Mouse (Mus musculus) CH12.LX (cell line): ENCODE data around the gene Bysl. TPM values are rescaled to one million over a fixed set of nuclear protein-coding genes. Genes with fewer than 3 reads are reported as not detected.

ENCODE experiments used
- DNase-seq: peaks from one replicate; pipeline ENCODE4 v3.0.0-alpha.2; 2013; ENCODE audit errors: extremely low read depth
- H3K27ac ChIP-seq: 2 replicates; pipeline ENCODE4 v1.5.1; 2012; ENCODE audit warnings: low read depth, mild to moderate bottlenecking, control low read depth, moderate library complexity; ENCODE audit not compliant: insufficient read depth
- H3K27me3 ChIP-seq: replicated peaks from 2 replicates; pipeline ENCODE3; 2012; ENCODE audit warnings: inconsistent platforms
- H3K36me3 ChIP-seq, 2 experiments: replicated peaks in 1 of 2; 2 replicates each; pipeline versions ENCODE3 to v1.6.1; 2012; ENCODE audit warnings: inconsistent platforms in 1 of 2, low read length in 1 of 2, mild to moderate bottlenecking in 1 of 2, mixed read lengths in 1 of 2, moderate library complexity in 1 of 2; ENCODE audit not compliant: control insufficient read depth in 1 of 2, insufficient read depth in 1 of 2
- H3K4me1 ChIP-seq, 2 experiments: 2 replicates each; pipeline ENCODE4 v1.6.1; 2012; ENCODE audit warnings: inconsistent platforms in 1 of 2, moderate library complexity in 1 of 2; ENCODE audit not compliant: insufficient read depth in 2 of 2, control insufficient read depth in 1 of 2
- H3K4me2 ChIP-seq: 2 replicates; pipeline ENCODE4 v1.6.1; 2012; ENCODE audit warnings: low read depth, mild to moderate bottlenecking, control low read depth; ENCODE audit not compliant: poor library complexity, insufficient read depth, severe bottlenecking
- H3K4me3 ChIP-seq, 3 experiments: fragments of 150-350 bp in 1 of 3; sonication (generic) in 1 of 3; replicated peaks in 1 of 3; 2 replicates each; pipeline versions ENCODE3 to v1.5.1; 2011 to 2012; ENCODE audit warnings: low read depth in 2 of 3, low read length in 2 of 3, mild to moderate bottlenecking in 2 of 3, moderate library complexity in 2 of 3, control low read depth in 1 of 3, improper control_type of control experiment in 1 of 3, inconsistent platforms in 1 of 3, mixed read lengths in 1 of 3; ENCODE audit not compliant: poor library complexity in 1 of 3
- H3K79me2 ChIP-seq: replicated peaks from 2 replicates; pipeline ENCODE4 v1.6.1; 2012; ENCODE audit warnings: mild to moderate bottlenecking, moderate library complexity; ENCODE audit not compliant: control insufficient read depth, poor library complexity, insufficient read depth, severe bottlenecking; ENCODE audit errors: extremely low read depth
- H3K9ac ChIP-seq: 2 replicates; pipeline ENCODE4 v1.6.1; 2012; ENCODE audit warnings: low read depth, mild to moderate bottlenecking, control low read depth, moderate library complexity; ENCODE audit not compliant: insufficient read depth
- H3K9me3 ChIP-seq: replicated peaks from 2 replicates; pipeline ENCODE3; 2012; ENCODE audit warnings: low read length, inconsistent platforms, mixed read lengths
- CTCF ChIP-seq, 2 experiments: IDR thresholded peaks in 1 of 2; conservative IDR thresholded peaks in 1 of 2; 2 replicates each; pipeline ENCODE4 v1.5.1; 2011 to 2012; ENCODE audit warnings: low read depth in 2 of 2, low read length in 2 of 2, improper control_type of control experiment in 1 of 2, inconsistent platforms in 1 of 2, mild to moderate bottlenecking in 1 of 2, moderate library complexity in 1 of 2
- E2F4 ChIP-seq: IDR thresholded peaks from 2 replicates; pipeline ENCODE4 v1.6.1; 2011; ENCODE audit warnings: low read depth, low read length, improper control_type of control experiment; ENCODE audit not compliant: insufficient replicate concordance
- EP300 ChIP-seq: IDR thresholded peaks from 2 replicates; pipeline ENCODE4 v1.6.1; 2011; ENCODE audit warnings: low read length, improper control_type of control experiment
- ETS1 ChIP-seq: conservative IDR thresholded peaks from 2 replicates; pipeline ENCODE4 v1.6.1; 2012; ENCODE audit warnings: low read depth, mild to moderate bottlenecking, inconsistent platforms, low read length, improper control_type of control experiment, moderate library complexity
- GABPA ChIP-seq: IDR thresholded peaks from 2 replicates; pipeline ENCODE4 v1.6.1; 2012; ENCODE audit warnings: low read depth, low read length, improper control_type of control experiment, inconsistent platforms; ENCODE audit not compliant: insufficient replicate concordance
- HCFC1 ChIP-seq: IDR thresholded peaks from 2 replicates; pipeline ENCODE4 v1.6.1; 2012; ENCODE audit warnings: low read depth, mild to moderate bottlenecking, inconsistent platforms, low read length, improper control_type of control experiment
- MAX ChIP-seq: IDR thresholded peaks from 2 replicates; pipeline ENCODE4 v1.6.1; 2011; ENCODE audit warnings: low read length, improper control_type of control experiment
- MAZ ChIP-seq: IDR thresholded peaks from 2 replicates; pipeline ENCODE4 v1.6.1; 2012; ENCODE audit warnings: low read depth, mild to moderate bottlenecking, inconsistent platforms, low read length, improper control_type of control experiment, moderate library complexity
- MEF2A ChIP-seq: IDR thresholded peaks from 2 replicates; pipeline ENCODE4 v1.6.1; 2014; ENCODE audit warnings: low read depth, mild to moderate bottlenecking, inconsistent platforms, low read length, improper control_type of control experiment, borderline replicate concordance
- NELFE ChIP-seq: IDR thresholded peaks from 2 replicates; pipeline ENCODE4 v1.6.1; 2011; ENCODE audit warnings: low read depth, low read length, improper control_type of control experiment
- NRF1 ChIP-seq: IDR thresholded peaks from 2 replicates; pipeline ENCODE4 v1.6.1; 2014; ENCODE audit warnings: low read depth, mild to moderate bottlenecking, inconsistent platforms, low read length, improper control_type of control experiment, moderate library complexity
- PAX5 ChIP-seq: IDR thresholded peaks from 2 replicates; pipeline ENCODE4 v1.6.1; 2012; ENCODE audit warnings: low read length, inconsistent platforms, mixed read lengths
- RAD21 ChIP-seq: IDR thresholded peaks from 2 replicates; pipeline ENCODE4 v1.6.1; 2011; ENCODE audit warnings: low read depth, mild to moderate bottlenecking, low read length, improper control_type of control experiment, moderate library complexity
- RCOR1 ChIP-seq: conservative IDR thresholded peaks from 2 replicates; pipeline ENCODE4 v1.6.1; 2012; ENCODE audit warnings: low read depth, mild to moderate bottlenecking, inconsistent platforms, low read length, improper control_type of control experiment
- SMC3 ChIP-seq: IDR thresholded peaks from 2 replicates; pipeline ENCODE4 v1.6.1; 2011; ENCODE audit warnings: low read depth, low read length, improper control_type of control experiment
- TCF12 ChIP-seq: IDR thresholded peaks from 2 replicates; pipeline ENCODE4 v1.6.1; 2014; ENCODE audit warnings: low read depth, mild to moderate bottlenecking, inconsistent platforms, low read length, improper control_type of control experiment
- UBTF ChIP-seq: IDR thresholded peaks from 2 replicates; pipeline ENCODE4 v1.6.1; 2012; ENCODE audit warnings: low read depth, mild to moderate bottlenecking, inconsistent platforms, low read length, improper control_type of control experiment, moderate library complexity
- USF1 ChIP-seq: IDR thresholded peaks from 2 replicates; pipeline ENCODE4 v1.6.1; 2014; ENCODE audit warnings: low read depth, mild to moderate bottlenecking, inconsistent platforms, low read length, improper control_type of control experiment
- ZC3H11A ChIP-seq: IDR thresholded peaks from 2 replicates; pipeline ENCODE4 v1.6.1; 2012; ENCODE audit warnings: low read depth, mild to moderate bottlenecking, inconsistent platforms, low read length, improper control_type of control experiment
- ZKSCAN1 ChIP-seq: IDR thresholded peaks from 2 replicates; pipeline ENCODE4 v1.6.1; 2012; ENCODE audit warnings: low read depth, inconsistent platforms, low read length, improper control_type of control experiment, borderline replicate concordance
- dilution Hi-C: fragments of 300-500 bp; cut with MboI; formaldehyde crosslinking; loops from 2 replicates; pipeline ENCODE4 v1.14.3; 2020; ENCODE audit warnings: low sequenced_read_pairs; ENCODE audit not compliant: extremely low pct_unique_long_range_greater_than_20kb, extremely low pct_ligation_motif_present
- in situ Hi-C: fragments of 300-500 bp; cut with MboI; formaldehyde crosslinking; loops from 3 replicates; pipeline ENCODE4 v1.14.3; 2019; ENCODE audit warnings: low sequenced_read_pairs, low pct_ligation_motif_present, low pct_unique_long_range_greater_than_20kb, mixed read lengths
- polyA plus RNA-seq: library from polyadenylated mRNA; unstranded; fragments of >175 nt; gene quantifications from 2 replicates; pipeline ENCODE4 v1.2.1, GENCODE M21; 2012; ENCODE audit warnings: low read depth; ENCODE audit not compliant: insufficient read length
- total RNA-seq, 2 experiments: library from RNA; depleted of rRNA; stranded (reverse); fragments of 300-350 nt in 1 of 2; fragments of >200 nt in 1 of 2; gene quantifications; 2 replicates each; pipeline ENCODE4 v1.2.3; 2012 to 2014

Bysl gene
- total and polyA plus RNA-seq, 3 experiments: 24.0 to 60.5 (median 28.0) TPM

GRCm38 (mm10) chr17:47567271-47567670, 44.0 kb downstream of the Bysl start:
- TF ChIP-seq TCF12: no peak
- no peak for TF ChIP-seq PAX5
- TF ChIP-seq RCOR1: no peak
- Histone ChIP-seq H3K4me3 (no peak overlapping the region), H3K9me3 (no peaks in the 10 kb centered on the region), H3K79me2 (no peaks in the 10 kb centered on the region), H3K4me1 (no peaks in the 10 kb centered on the region), H3K9ac (no peak overlapping the region), H3K4me2 (no peak overlapping the region), H3K36me3 (no peaks in the 10 kb centered on the region), H3K27me3 (no peaks in the 10 kb centered on the region), H3K27ac (no peak overlapping the region)
- in situ Hi-C loops (no loop called here), dilution Hi-C loops (no loop called here)
- no peak for DNase-seq

DNA sequence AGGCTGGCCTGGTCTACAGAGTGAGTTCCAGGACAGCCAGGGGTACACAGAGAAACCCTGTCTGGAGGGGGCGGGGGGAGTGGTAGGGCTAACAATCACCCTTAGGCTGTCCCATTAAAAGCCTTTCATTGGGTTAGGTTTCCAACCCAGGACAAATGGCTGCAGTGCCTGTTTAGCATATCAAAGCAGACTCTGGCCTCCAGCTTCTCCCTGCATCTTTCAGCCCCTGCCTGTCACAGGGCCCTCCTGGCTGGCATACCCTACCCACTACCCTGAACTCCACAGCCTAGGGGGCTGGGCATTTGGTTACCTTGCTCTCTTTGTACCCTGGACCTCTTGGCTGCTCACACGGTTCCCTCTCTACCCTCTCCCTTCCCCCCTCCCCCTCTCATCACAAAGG, 45.2 kb downstream of the Bysl start:
- no peak overlapping the region for H3K27ac ChIP-seq
- H3K79me2 ChIP-seq: no peaks in the 10 kb centered on the region
- no peaks in the 10 kb centered on the region for H3K27me3 ChIP-seq
- DNase-seq: no peak
- H3K4me2 ChIP-seq: no peak overlapping the region
- in situ Hi-C loops (no loop called here), dilution Hi-C loops (no loop called here)
- H3K9ac ChIP-seq: no peak overlapping the region
- H3K4me3 ChIP-seq: no peak overlapping the region
- no peaks in the 10 kb centered on the region for H3K36me3 ChIP-seq
- no peaks in the 10 kb centered on the region for H3K4me1 ChIP-seq
- TF ChIP-seq CTCF (conservative IDR thresholded peaks at IDR 0.05 in 1 of 2, IDR thresholded peaks at IDR 0.05 in 1 of 2; ENCODE audit: low read depth in 2 of 2, low read length in 2 of 2) (no peak), MAX (no peak), ETS1 (no peak), SMC3 (no peak), ZC3H11A (no peak), E2F4 (no peak), TCF12 (no peak), HCFC1 (no peak), NELFE (no peak), EP300 (no peak), UBTF (no peak), MAZ (no peak)
- H3K9me3 ChIP-seq: no peaks in the 10 kb centered on the region

- no peaks in the 10 kb centered on the region for H3K36me3 ChIP-seq
- no peak for TF ChIP-seq NRF1
- TF ChIP-seq MEF2A: no peak
- TF ChIP-seq GABPA: no peak
- no peak for TF ChIP-seq USF1
- TF ChIP-seq ZKSCAN1: no peak
- no peak for TF ChIP-seq RAD21
- TF ChIP-seq, all 38 proteins: peak for 0
- no peak overlapping the region for H3K4me2 ChIP-seq
- H3K9ac ChIP-seq: no peak overlapping the region
- H3K9me3 ChIP-seq: no peaks in the 10 kb centered on the region
- no peaks in the 10 kb centered on the region for H3K4me1 ChIP-seq
- no peak for DNase-seq
- H3K79me2 ChIP-seq: no peaks in the 10 kb centered on the region
- in situ Hi-C loops (no loop called here), dilution Hi-C loops (no loop called here)
- H3K27me3 ChIP-seq: no peaks in the 10 kb centered on the region
- H3K4me3 ChIP-seq: no peak overlapping the region
- no peak overlapping the region for H3K27ac ChIP-seq
Measured at GRCm38 (mm10) chr17:47564612-47565011, 46.7 kb downstream of the Bysl start.
